Mouse (Mus musculus) C2C12 (cell line): ENCODE results near the gene Ahcyl2.

ENCODE experiments used
- CEBPB ChIP-seq: IDR thresholded peaks from one replicate; pipeline ENCODE4 v1.6.1; 2011; ENCODE audit warnings: low read depth, mild to moderate bottlenecking, control low read depth, moderate library complexity
- CTCF ChIP-seq: IDR thresholded peaks from one replicate; pipeline ENCODE4 v1.5.1; 2011; ENCODE audit not compliant: control insufficient read depth, insufficient read depth, insufficient read length
- FOSL1 ChIP-seq: IDR thresholded peaks from one replicate; pipeline ENCODE4 v1.8.0; 2011; ENCODE audit warnings: mild to moderate bottlenecking, low read length; ENCODE audit not compliant: poor library complexity, insufficient read depth, severe bottlenecking
- MAX ChIP-seq: IDR thresholded peaks from one replicate; pipeline ENCODE4 v1.6.1; 2011; ENCODE audit warnings: mild to moderate bottlenecking, control low read depth
- MYOG ChIP-seq: IDR thresholded peaks from one replicate; pipeline ENCODE4 v1.6.1; 2011; ENCODE audit not compliant: control insufficient read depth, insufficient read length; ENCODE audit errors: extremely low read depth
- USF1 ChIP-seq: IDR thresholded peaks from one replicate; pipeline ENCODE4 v1.6.1; 2011; ENCODE audit warnings: low read depth, mild to moderate bottlenecking, control low read depth, moderate library complexity

DNA sequence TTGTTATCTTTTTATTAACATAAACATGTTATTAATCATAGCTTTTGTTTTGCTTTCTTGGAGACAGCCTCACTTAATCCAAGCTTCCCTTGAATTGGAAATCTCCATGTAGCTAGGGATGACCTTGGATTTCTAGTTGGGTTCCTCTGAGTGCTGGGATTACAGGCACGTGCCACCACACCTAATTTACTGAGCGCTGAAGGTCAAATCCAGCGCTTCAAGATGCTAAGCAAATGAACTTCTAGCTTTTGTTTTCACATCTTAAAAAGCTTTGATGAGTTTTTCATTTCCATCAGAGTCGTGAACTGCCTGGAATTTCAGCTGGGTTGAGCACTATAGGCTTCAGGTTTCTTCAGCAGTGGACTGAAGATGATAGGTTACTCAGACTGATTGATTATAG, 109.0 kb downstream of the Ahcyl2 start:
- no peak for TF ChIP-seq CTCF
- no peak for TF ChIP-seq MAX
- no peak for TF ChIP-seq USF1
- TF ChIP-seq FOSL1, result no peak
- no peak for TF ChIP-seq MYOG
- TF ChIP-seq CEBPB, result no peak
